Mouse (Mus musculus): ENCODE measurements at regions not wholly inside any gene's neighbourhood (a gene's known extent, or its start where the extent isn't known, plus 50 kb on each side); places are given as distances from the start of the nearest gene placed in this dataset.

GRCm38 (mm10) chr5:111925757-111926156, 192.0 kb downstream of the Gm26897 start:
- Histone ChIP-seq H3K27ac (ENCODE audit: insufficient read depth, low read depth) (no peak overlapping the region), H3K79me2 (replicated peaks; ENCODE audit: control insufficient read depth, extremely low read depth, insufficient read depth, poor library complexity, severe bottlenecking) (no peaks in the 10 kb centered on the region), H3K9me3 (replicated peaks; ENCODE audit: low read length) (peaks cover 95% of the 10 kb centered on the region), H3K4me3 (replicated peaks in 1 of 3; ENCODE audit: low read depth in 2 of 3, low read length in 2 of 3, poor library complexity in 1 of 3) (no peak overlapping the region), H3K4me1 (ENCODE audit: control insufficient read depth in 1 of 2, insufficient read depth in 2 of 2) (no peaks in the 10 kb centered on the region), H3K27me3 (replicated peaks) (no peaks in the 10 kb centered on the region), H3K36me3 (replicated peaks in 1 of 2; ENCODE audit: control insufficient read depth in 1 of 2, insufficient read depth in 1 of 2, low read length in 1 of 2) (no peaks in the 10 kb centered on the region), H3K9ac (ENCODE audit: insufficient read depth, low read depth) (no peak overlapping the region), H3K4me2 (ENCODE audit: insufficient read depth, low read depth, poor library complexity, severe bottlenecking) (no peak overlapping the region)
- TF ChIP-seq TCF12 (IDR thresholded peaks at IDR 0.05; ENCODE audit: low read depth, low read length): no peak
- no peak for TF ChIP-seq ZC3H11A (IDR thresholded peaks at IDR 0.05; ENCODE audit: low read depth, low read length)
- no peak for TF ChIP-seq MXI1 (IDR thresholded peaks at IDR 0.05; ENCODE audit: low read depth, low read length)
- TF ChIP-seq SMC3 (IDR thresholded peaks at IDR 0.05; ENCODE audit: low read depth, low read length): no peak
- TF ChIP-seq JUND (conservative IDR thresholded peaks at IDR 0.05; ENCODE audit: low read depth, low read length): no peak
- no peak for TF ChIP-seq CHD1 (IDR thresholded peaks at IDR 0.05; ENCODE audit: low read depth, low read length)
- no peak for TF ChIP-seq TBP (conservative IDR thresholded peaks at IDR 0.05; ENCODE audit: low read depth, low read length)
- TF ChIP-seq SIN3A (IDR thresholded peaks at IDR 0.05; ENCODE audit: low read length): no peak
- TF ChIP-seq JUN (IDR thresholded peaks at IDR 0.05; ENCODE audit: insufficient read depth, low read depth, low read length): no peak
- TF ChIP-seq RAD21 (IDR thresholded peaks at IDR 0.05; ENCODE audit: low read depth, low read length): no peak
- TF ChIP-seq NELFE (IDR thresholded peaks at IDR 0.05; ENCODE audit: low read depth, low read length): no peak
- no peak for TF ChIP-seq MYC (IDR thresholded peaks at IDR 0.05; ENCODE audit: low read depth, low read length)
- TF ChIP-seq PAX5 (IDR thresholded peaks at IDR 0.05; ENCODE audit: low read length): no peak
- no peak for TF ChIP-seq KAT2A (IDR thresholded peaks at IDR 0.05; ENCODE audit: insufficient replicate concordance, low read length)
- TF ChIP-seq USF1 (IDR thresholded peaks at IDR 0.05; ENCODE audit: low read depth, low read length): no peak
- TF ChIP-seq CTCF (conservative IDR thresholded peaks at IDR 0.05 in 1 of 2, IDR thresholded peaks at IDR 0.05 in 1 of 2; ENCODE audit: low read depth in 2 of 2, low read length in 2 of 2): no peak
- TF ChIP-seq POLR2AphosphoS2 (IDR thresholded peaks at IDR 0.05; ENCODE audit: low read depth, low read length): no peak
- no peak for TF ChIP-seq GABPA (IDR thresholded peaks at IDR 0.05; ENCODE audit: insufficient replicate concordance, low read depth, low read length)
- no peak for TF ChIP-seq EP300 (IDR thresholded peaks at IDR 0.05; ENCODE audit: low read length)
- dilution Hi-C loops (cut with MboI; ENCODE audit: extremely low pct_ligation_motif_present, extremely low pct_unique_long_range_greater_than_20kb, low sequenced_read_pairs) (no loop called here), in situ Hi-C loops (cut with MboI; ENCODE audit: low pct_ligation_motif_present, low pct_unique_long_range_greater_than_20kb, low sequenced_read_pairs) (no loop called here)
- no peak for DNase-seq (ENCODE audit: extremely low read depth)

DNA sequence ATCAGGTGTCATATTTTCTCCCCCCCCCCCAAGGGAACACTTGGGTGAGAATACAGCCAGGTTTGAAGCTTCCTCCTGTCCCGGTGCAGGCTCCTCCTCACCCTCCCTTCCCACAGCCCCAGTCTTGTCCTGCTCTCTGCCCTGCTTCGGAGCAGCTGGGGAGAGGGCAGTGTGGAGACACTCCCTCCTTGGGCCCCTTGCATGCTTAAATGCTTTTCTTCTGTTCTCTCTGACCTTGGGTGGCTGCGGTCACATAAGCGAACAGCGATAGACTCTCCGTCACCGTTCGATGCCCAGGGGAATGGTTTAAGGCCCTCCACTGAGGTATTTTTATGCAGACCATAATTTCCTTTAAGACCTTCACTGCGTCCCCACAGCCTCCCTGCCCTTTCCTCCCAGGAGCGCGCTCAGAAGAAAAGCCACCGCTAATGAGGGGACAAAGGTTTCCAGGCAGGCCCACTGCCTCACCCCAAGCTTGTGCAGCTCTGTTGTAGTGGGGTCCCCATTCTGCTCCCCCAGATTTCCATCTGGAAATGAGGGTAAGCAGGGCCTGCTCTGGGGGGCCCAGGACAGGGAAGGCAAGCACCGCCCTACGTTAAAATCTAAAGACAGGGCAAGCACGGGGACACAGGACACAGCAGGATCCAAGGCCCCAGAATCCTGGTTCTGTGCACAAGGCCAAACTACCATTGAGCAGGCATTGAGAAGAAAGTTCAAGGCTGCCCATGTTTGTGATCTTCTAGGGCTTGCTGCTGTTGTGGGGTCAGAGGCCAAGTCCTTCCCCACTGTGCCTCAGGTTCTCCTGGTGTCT, 195.7 kb downstream of the Gm26897 start:
- no peak overlapping the region for H3K9ac ChIP-seq (ENCODE audit: insufficient read depth, low read depth)
- dilution Hi-C loops (cut with MboI; ENCODE audit: extremely low pct_ligation_motif_present, extremely low pct_unique_long_range_greater_than_20kb, low sequenced_read_pairs) (no loop called here), in situ Hi-C loops (cut with MboI; ENCODE audit: low pct_ligation_motif_present, low pct_unique_long_range_greater_than_20kb, low sequenced_read_pairs) (no loop called here)
- no peak overlapping the region for H3K4me2 ChIP-seq (ENCODE audit: insufficient read depth, low read depth, poor library complexity, severe bottlenecking)
- H3K4me3 ChIP-seq (replicated peaks in 1 of 3; ENCODE audit: low read depth in 2 of 3, low read length in 2 of 3, poor library complexity in 1 of 3): no peak overlapping the region
- no peak for TF ChIP-seq POLR2AphosphoS2 (IDR thresholded peaks at IDR 0.05; ENCODE audit: low read depth, low read length)
- no peak for TF ChIP-seq HCFC1 (IDR thresholded peaks at IDR 0.05; ENCODE audit: low read depth, low read length)
- TF ChIP-seq NRF1 (IDR thresholded peaks at IDR 0.05; ENCODE audit: low read depth, low read length): no peak
- TF ChIP-seq MAFK (IDR thresholded peaks at IDR 0.05; ENCODE audit: insufficient replicate concordance, low read length): no peak
- no peak for TF ChIP-seq SMC3 (IDR thresholded peaks at IDR 0.05; ENCODE audit: low read depth, low read length)
- TF ChIP-seq NELFE (IDR thresholded peaks at IDR 0.05; ENCODE audit: low read depth, low read length): no peak
- no peak for TF ChIP-seq RAD21 (IDR thresholded peaks at IDR 0.05; ENCODE audit: low read depth, low read length)
- TF ChIP-seq PAX5 (IDR thresholded peaks at IDR 0.05; ENCODE audit: low read length): no peak
- TF ChIP-seq POLR2A (IDR thresholded peaks at IDR 0.05; ENCODE audit: low read depth, low read length): no peak
- no peaks in the 10 kb centered on the region for H3K27me3 ChIP-seq (replicated peaks)
- H3K9me3 ChIP-seq (replicated peaks; ENCODE audit: low read length): peaks cover 96% of the 10 kb centered on the region
- H3K27ac ChIP-seq (ENCODE audit: insufficient read depth, low read depth): no peak overlapping the region
- no peaks in the 10 kb centered on the region for H3K79me2 ChIP-seq (replicated peaks; ENCODE audit: control insufficient read depth, extremely low read depth, insufficient read depth, poor library complexity, severe bottlenecking)
- H3K4me1 ChIP-seq (ENCODE audit: control insufficient read depth in 1 of 2, insufficient read depth in 2 of 2): no peaks in the 10 kb centered on the region
- no peak for DNase-seq (ENCODE audit: extremely low read depth)
- H3K36me3 ChIP-seq (replicated peaks in 1 of 2; ENCODE audit: control insufficient read depth in 1 of 2, insufficient read depth in 1 of 2, low read length in 1 of 2): no peaks in the 10 kb centered on the region

Measured in CH12.LX (cell line).